Mouse (Mus musculus) G1E (cell line): ENCODE measurements around the gene Fndc8. TPM values are rescaled to one million over a fixed set of nuclear protein-coding genes. Genes with fewer than 3 reads are reported as not detected.

ENCODE experiments used
- ATAC-seq: 2 replicates; pipeline ENCODE4 v1.8.0; 2016; ENCODE audit warnings: mild to moderate bottlenecking; ENCODE audit not compliant: insufficient number of reproducible peaks, poor library complexity, low FRiP score, severe bottlenecking; ENCODE audit errors: extremely low read depth
- DNase-seq: peaks from one replicate; pipeline ENCODE4 v3.0.0; 2012; ENCODE audit warnings: low spot score
- H3K27me3 ChIP-seq: 2 replicates; pipeline ENCODE4 v1.6.1; 2012; ENCODE audit warnings: mild to moderate bottlenecking, low read length, inconsistent platforms; ENCODE audit not compliant: insufficient read depth
- H3K36me3 ChIP-seq: replicated peaks from 2 replicates; pipeline ENCODE3; 2012; ENCODE audit warnings: mild to moderate bottlenecking, inconsistent platforms
- H3K4me1 ChIP-seq: 2 replicates; pipeline ENCODE4 v1.6.1; 2012; ENCODE audit warnings: low read depth, low read length, inconsistent platforms, mixed read lengths; ENCODE audit not compliant: insufficient read depth
- H3K4me3 ChIP-seq: 2 replicates; pipeline ENCODE4 v1.5.1; 2012; ENCODE audit warnings: low read depth, mild to moderate bottlenecking, inconsistent platforms, low read length, moderate library complexity, mixed read lengths
- H3K9me3 ChIP-seq: replicated peaks from 2 replicates; pipeline ENCODE4 v1.6.1; 2012; ENCODE audit warnings: inconsistent platforms
- CTCF ChIP-seq: IDR thresholded peaks from 2 replicates; pipeline ENCODE4 v1.5.1; 2012; ENCODE audit warnings: low read depth, low read length, inconsistent platforms, mixed read lengths
- GATA1 ChIP-seq: IDR thresholded peaks from 2 replicates; pipeline ENCODE4 v1.6.1; 2012; ENCODE audit warnings: borderline replicate concordance, low read length, inconsistent platforms, mixed read lengths
- GATA2 ChIP-seq: IDR thresholded peaks from 2 replicates; pipeline ENCODE4 v1.6.1; 2012; ENCODE audit warnings: low read depth, low read length, inconsistent platforms, borderline replicate concordance
- POLR2AphosphoS5 ChIP-seq: IDR thresholded peaks from 2 replicates; pipeline ENCODE4 v1.6.1; 2012; ENCODE audit warnings: low read depth, low read length, inconsistent platforms; ENCODE audit not compliant: insufficient replicate concordance
- TAL1 ChIP-seq: conservative IDR thresholded peaks from 2 replicates; pipeline ENCODE4 v1.6.1; 2012; ENCODE audit warnings: low read depth, low read length, inconsistent platforms, mixed read lengths
- polyA plus RNA-seq: library from polyadenylated mRNA; stranded (reverse); fragments of >175 nt; gene quantifications from 2 replicates; pipeline ENCODE4 v1.2.3, GENCODE M21; 2012
- total RNA-seq, 2 experiments: library from RNA; stranded (forward) in 1 of 2; stranded (reverse) in 1 of 2; fragments of 200-1000 nt in 1 of 2; fragments of >200 nt in 1 of 2; fragmentation: Nextera tagmentation in 1 of 2; gene quantifications; 2 replicates each; pipeline ENCODE4 v1.2.3; 2014 to 2017

The Fndc8 gene
- total and polyA plus RNA-seq, 3 experiments = 0.05 TPM; not detected in 2

- H3K36me3 ChIP-seq = peaks cover 42% of the 10 kb centered on the region
- peaks cover 39% of the 10 kb centered on the region for H3K4me1 ChIP-seq
- peaks cover 21% of the 10 kb centered on the region for H3K27me3 ChIP-seq
- DNase-seq (peak; percentile 79), ATAC-seq (peak; percentile 58)
- H3K4me3 ChIP-seq = peak within 1 kb of the TSS; percentile 91
- no peaks in the 10 kb centered on the region for H3K9me3 ChIP-seq
- no peak for TF ChIP-seq GATA1
- peak; percentile 53; the same call in 1 of the 2 replicates for TF ChIP-seq CTCF
- TF ChIP-seq GATA2 = no peak
- TF ChIP-seq POLR2AphosphoS5 = no peak
- TF ChIP-seq TAL1 = no peak
Observed at GRCm38 (mm10) chr11:82907651-82908607, 16.0 kb downstream of the Fndc8 start, which contains the start of gene Nle1. Gene Nle1, minus strand, starts transcription at chr11:82908411.

- ATAC-seq (no peak), DNase-seq (no peak)
- Histone ChIP-seq H3K9me3 (no peaks in the 10 kb centered on the region), H3K4me1 (peaks cover 38% of the 10 kb centered on the region), H3K27me3 (peaks cover 27% of the 10 kb centered on the region), H3K36me3 (peaks cover 35% of the 10 kb centered on the region), H3K4me3 (peak overlapping the region; percentile 91; the same call in 1 of the 2 replicates)
- TF ChIP-seq TAL1 (no peak), POLR2AphosphoS5 (no peak), GATA1 (no peak), GATA2 (no peak), CTCF (no peak)
Observed at GRCm38 (mm10) chr11:82908608-82908989, 16.7 kb downstream of the Fndc8 start.

GRCm38 (mm10) chr11:82910250-82910649 is 18.3 kb downstream of the Fndc8 start, which contains the start of gene Unc45b:
Gene Unc45b, plus strand, starts transcription at chr11:82910550.
- ATAC-seq = no peak

GRCm38 (mm10) chr11:82910679-82911389 is 18.9 kb downstream of the Fndc8 start:
- TF ChIP-seq POLR2AphosphoS5 = no peak
- TF ChIP-seq GATA1 = no peak
- TF ChIP-seq CTCF = no peak
- no peak for TF ChIP-seq TAL1
- TF ChIP-seq GATA2 = no peak
- no peak overlapping the region for H3K4me3 ChIP-seq
- peaks cover 23% of the 10 kb centered on the region for H3K4me1 ChIP-seq
- DNase-seq = no peak
- H3K36me3 ChIP-seq = peaks cover 13% of the 10 kb centered on the region
- peaks cover 31% of the 10 kb centered on the region for H3K27me3 ChIP-seq
- H3K9me3 ChIP-seq = no peaks in the 10 kb centered on the region
- no peak for ATAC-seq

More at GRCm38 (mm10) chr11:82910250-82910649, 18.3 kb downstream of the Fndc8 start, which contains the start of gene Unc45b:
- peaks cover 31% of the 10 kb centered on the region for H3K27me3 ChIP-seq
- H3K36me3 ChIP-seq = peaks cover 19% of the 10 kb centered on the region
- DNase-seq = no peak
- peaks cover 29% of the 10 kb centered on the region for H3K4me1 ChIP-seq
- no peak for TF ChIP-seq TAL1
- TF ChIP-seq GATA1 = no peak
- TF ChIP-seq POLR2AphosphoS5 = no peak
- TF ChIP-seq CTCF = no peak
- H3K4me3 ChIP-seq = no peak within 1 kb of the TSS
- H3K9me3 ChIP-seq = no peaks in the 10 kb centered on the region

GRCm38 (mm10) chr11:82914711-82915352 is 22.9 kb downstream of the Fndc8 start:
- Histone ChIP-seq H3K27me3 (peaks cover 47% of the 10 kb centered on the region), H3K4me1 (peaks cover 6% of the 10 kb centered on the region), H3K36me3 (no peaks in the 10 kb centered on the region), H3K9me3 (no peaks in the 10 kb centered on the region), H3K4me3 (no peak overlapping the region)
- peak; percentile 28 for ATAC-seq
- TF ChIP-seq TAL1 (no peak), CTCF (peak; percentile 96)
- DNase-seq = peak; percentile 63

GRCm38 (mm10) chr11:82920768-82921167 is 28.8 kb downstream of the Fndc8 start:
- H3K27me3 ChIP-seq = peaks cover 28% of the 10 kb centered on the region

More at GRCm38 (mm10) chr11:82920768-82921167, 28.8 kb downstream of the Fndc8 start:
- Histone ChIP-seq H3K4me3 (no peak overlapping the region), H3K9me3 (no peaks in the 10 kb centered on the region; the same call in 1 of the 2 replicates), H3K4me1 (no peaks in the 10 kb centered on the region), H3K36me3 (no peaks in the 10 kb centered on the region)
- DNase-seq (no peak), ATAC-seq (no peak)
- TF ChIP-seq GATA1 (no peak), GATA2 (no peak), CTCF (no peak), POLR2AphosphoS5 (no peak), TAL1 (no peak)
